Mouse (Mus musculus) erythroblast, embryonic 14.5 days (primary cell): ENCODE results near the gene Rhou. TPM values are rescaled to one million over a fixed set of nuclear protein-coding genes. Genes with fewer than 3 reads are reported as not detected.

ENCODE experiments used
- H3K27me3 ChIP-seq: 2 replicates; pipeline ENCODE4 v1.6.1; 2012; ENCODE audit warnings: inconsistent platforms; ENCODE audit not compliant: control insufficient read depth
- H3K36me3 ChIP-seq: 2 replicates; pipeline ENCODE4 v1.6.1; 2012; ENCODE audit warnings: mild to moderate bottlenecking, inconsistent platforms; ENCODE audit not compliant: control insufficient read depth
- H3K4me1 ChIP-seq: 2 replicates; pipeline ENCODE4 v1.6.1; 2012; ENCODE audit warnings: inconsistent platforms; ENCODE audit not compliant: control insufficient read depth
- H3K4me3 ChIP-seq: replicated peaks from 2 replicates; pipeline ENCODE3; 2012; ENCODE audit warnings: moderate library complexity, mild to moderate bottlenecking, inconsistent platforms
- H3K9me3 ChIP-seq: 2 replicates; pipeline ENCODE4 v1.6.1; 2012; ENCODE audit warnings: low read length, inconsistent platforms, mixed read lengths; ENCODE audit not compliant: control insufficient read depth
- GATA1 ChIP-seq: IDR thresholded peaks from 2 replicates; pipeline ENCODE4 v1.6.1; 2012; ENCODE audit warnings: low read length, inconsistent platforms, mixed read lengths
- TAL1 ChIP-seq: IDR thresholded peaks from 3 replicates; pipeline ENCODE4 v1.6.1; 2012; ENCODE audit warnings: low read length, inconsistent platforms, mixed read lengths
- polyA plus RNA-seq: library from polyadenylated mRNA; stranded (reverse); fragments of >175 nt; gene quantifications from 2 replicates; pipeline ENCODE4 v1.2.3, GENCODE M21; 2012

Gene Rhou
- polyA plus RNA-seq, 1 experiment, result not detected

DNA sequence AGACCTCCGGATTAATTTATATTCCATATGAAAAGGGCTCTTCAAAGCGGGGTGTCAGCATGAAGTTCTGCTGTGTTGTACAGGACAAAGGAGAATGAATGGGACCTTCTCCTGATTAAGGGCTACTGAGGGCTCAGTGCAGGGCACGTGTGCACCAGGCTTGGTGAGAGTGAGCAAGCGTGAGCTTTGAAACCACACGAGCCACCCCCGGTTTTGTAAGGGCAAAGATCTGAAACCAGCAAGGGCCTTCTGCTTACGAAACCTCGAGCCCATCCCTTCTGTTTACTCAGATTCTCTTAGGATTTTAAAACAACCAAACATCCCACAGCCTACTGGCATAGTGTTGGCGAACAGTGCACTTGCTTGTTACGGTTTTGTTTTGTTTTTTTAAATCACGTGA is 7.8 kb downstream of the Rhou start:
- H3K9me3 ChIP-seq, result no peaks in the 10 kb centered on the region
- H3K4me1 ChIP-seq, result no peaks in the 10 kb centered on the region
- TF ChIP-seq TAL1, result no peak
- TF ChIP-seq GATA1, result no peak
- peaks cover 8% of the 10 kb centered on the region for H3K27me3 ChIP-seq
- no peak overlapping the region for H3K4me3 ChIP-seq
- H3K36me3 ChIP-seq, result no peaks in the 10 kb centered on the region; the same call in 1 of the 2 replicates

DNA sequence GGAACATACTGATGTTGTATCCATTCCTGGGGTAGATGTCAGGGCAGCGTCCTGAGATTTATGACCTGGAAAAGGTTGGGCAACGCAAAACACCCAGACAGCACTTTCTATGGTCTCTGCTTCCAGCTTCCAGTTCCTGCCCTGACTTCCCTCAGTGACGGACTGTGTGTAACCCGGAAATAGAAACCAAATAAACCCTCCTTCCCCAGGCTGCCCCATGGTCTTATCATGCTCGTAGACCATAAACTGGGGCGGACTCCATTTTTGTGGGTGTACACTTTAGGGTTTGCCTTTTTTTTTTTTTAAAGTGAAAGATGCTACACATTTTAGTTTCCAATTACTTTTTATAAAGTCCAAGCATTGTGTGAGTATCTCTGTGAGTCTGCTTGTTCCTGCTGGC is 11.9 kb downstream of the Rhou start:
- Histone ChIP-seq H3K9me3 (no peaks in the 10 kb centered on the region), H3K4me1 (peaks cover 3% of the 10 kb centered on the region), H3K27me3 (no peaks in the 10 kb centered on the region), H3K36me3 (no peaks in the 10 kb centered on the region; the same call in 1 of the 2 replicates), H3K4me3 (no peak overlapping the region)
- no peak for TF ChIP-seq TAL1
- TF ChIP-seq GATA1, result no peak

DNA sequence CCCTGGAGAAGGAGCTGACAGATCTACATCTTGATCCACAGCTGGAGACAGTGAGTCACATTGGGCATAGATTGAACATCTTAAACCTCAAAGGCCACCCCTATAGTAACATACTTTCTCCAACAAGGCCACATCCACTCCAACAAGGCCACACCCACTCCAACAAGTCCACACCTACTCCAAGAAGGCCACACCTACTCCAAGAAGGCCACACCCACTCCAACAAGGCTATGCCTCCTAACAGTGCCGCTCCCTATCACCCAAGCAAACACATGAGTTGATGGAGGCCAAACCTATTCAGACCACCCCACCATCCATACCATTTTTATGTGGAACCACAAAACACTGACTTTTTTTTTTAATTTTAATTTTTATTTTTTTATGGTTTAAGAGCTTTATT is 13.1 kb downstream of the Rhou start:
- TF ChIP-seq GATA1 (no peak), TAL1 (no peak)
- Histone ChIP-seq H3K36me3 (no peaks in the 10 kb centered on the region; the same call in 1 of the 2 replicates), H3K27me3 (no peaks in the 10 kb centered on the region), H3K9me3 (no peaks in the 10 kb centered on the region), H3K4me1 (peaks cover 3% of the 10 kb centered on the region), H3K4me3 (no peak overlapping the region)

DNA sequence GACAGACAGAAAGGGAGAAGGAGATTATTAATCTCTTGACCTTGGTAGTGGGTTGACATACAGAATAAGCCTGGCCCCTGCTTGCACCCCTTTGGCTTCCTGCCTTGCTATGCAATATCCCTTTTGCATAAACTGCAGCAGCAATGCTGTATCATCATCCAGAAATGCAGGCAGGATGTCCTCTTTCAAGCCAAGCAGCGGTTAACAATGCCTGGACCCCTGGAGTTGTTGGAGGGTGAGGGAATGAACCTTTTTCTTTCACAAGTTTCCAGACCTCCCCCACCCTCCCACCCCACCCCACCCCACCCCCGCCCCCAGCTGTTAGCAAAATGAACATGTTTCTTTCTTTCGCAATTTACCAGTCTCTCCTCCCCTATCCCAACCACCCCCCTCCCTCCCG is 15.0 kb downstream of the Rhou start:
- Histone ChIP-seq H3K36me3 (no peaks in the 10 kb centered on the region), H3K9me3 (no peaks in the 10 kb centered on the region), H3K4me3 (no peak overlapping the region), H3K27me3 (no peaks in the 10 kb centered on the region), H3K4me1 (peaks cover 3% of the 10 kb centered on the region)
- TF ChIP-seq GATA1 (no peak), TAL1 (no peak)

DNA sequence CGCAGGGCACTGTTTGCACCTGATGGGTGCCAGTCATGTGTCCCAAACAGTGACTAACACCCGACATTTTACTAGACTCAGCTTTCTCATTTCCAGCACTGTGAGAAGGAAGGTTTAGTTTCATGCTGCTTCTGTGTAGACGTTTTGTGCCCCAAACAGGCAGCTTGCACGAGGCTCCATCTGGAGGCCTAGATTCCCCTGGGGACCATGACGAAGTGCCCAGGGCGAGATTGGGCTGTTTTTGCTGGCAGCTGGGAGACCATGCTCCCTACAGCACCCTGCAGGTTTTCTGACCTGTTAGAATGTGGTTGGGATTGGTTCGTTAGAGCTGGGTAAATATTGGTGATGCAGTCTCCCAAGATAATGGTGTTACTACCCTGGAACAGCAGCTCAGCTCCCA is 17.0 kb downstream of the Rhou start:
- H3K9me3 ChIP-seq, result no peaks in the 10 kb centered on the region
- H3K36me3 ChIP-seq, result no peaks in the 10 kb centered on the region
- no peaks in the 10 kb centered on the region for H3K27me3 ChIP-seq
- TF ChIP-seq TAL1, result no peak
- no peak for TF ChIP-seq GATA1
- H3K4me1 ChIP-seq, result peaks cover 3% of the 10 kb centered on the region
- H3K4me3 ChIP-seq, result no peak overlapping the region

DNA sequence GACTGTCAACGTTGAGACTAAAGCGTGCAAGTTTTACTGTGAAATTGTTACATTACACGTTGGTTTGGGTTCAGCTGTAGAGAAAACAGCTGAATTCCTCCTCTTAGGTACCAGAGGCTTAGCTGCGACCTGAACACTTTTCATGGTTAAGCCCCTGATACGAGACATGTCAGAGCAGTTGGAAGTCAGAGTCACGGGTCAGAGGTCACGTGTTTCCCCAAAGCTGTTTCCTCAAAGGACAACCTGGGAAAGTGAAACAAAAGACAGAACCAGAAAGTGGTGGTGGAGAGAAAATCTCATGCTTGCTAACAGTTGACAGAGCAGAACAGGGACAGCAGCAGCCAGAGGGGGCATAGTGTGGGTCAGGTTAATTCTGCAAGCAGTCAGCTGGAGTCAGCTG is 17.7 kb downstream of the Rhou start:
- H3K4me3 ChIP-seq, result no peak overlapping the region
- H3K36me3 ChIP-seq, result no peaks in the 10 kb centered on the region
- TF ChIP-seq GATA1 (no peak), TAL1 (no peak)
- H3K27me3 ChIP-seq, result no peaks in the 10 kb centered on the region
- no peaks in the 10 kb centered on the region for H3K9me3 ChIP-seq
- peaks cover 3% of the 10 kb centered on the region for H3K4me1 ChIP-seq

DNA sequence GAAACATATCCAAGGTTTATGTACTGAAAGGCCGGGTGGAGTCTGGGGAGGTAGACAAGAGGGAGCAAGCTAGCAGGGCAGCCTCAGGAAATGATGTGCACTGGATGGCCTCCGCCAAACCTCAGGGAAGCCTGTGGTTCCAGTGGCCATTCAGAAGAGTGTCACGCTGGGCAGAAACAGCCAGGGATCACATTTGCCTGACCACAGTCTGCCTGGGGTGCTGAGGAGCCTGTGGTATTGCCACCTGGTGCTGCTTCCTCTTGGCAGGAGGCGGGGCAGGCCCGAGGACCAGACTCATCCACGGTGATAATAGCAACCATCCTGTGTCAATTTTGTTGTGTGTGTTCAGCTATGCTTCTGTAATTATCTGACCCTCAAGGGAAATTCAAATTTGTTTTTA is 18.9 kb downstream of the Rhou start:
- Histone ChIP-seq H3K27me3 (no peaks in the 10 kb centered on the region), H3K4me3 (no peak overlapping the region), H3K9me3 (no peaks in the 10 kb centered on the region), H3K36me3 (no peaks in the 10 kb centered on the region), H3K4me1 (no peaks in the 10 kb centered on the region)
- TF ChIP-seq TAL1, result no peak
- no peak for TF ChIP-seq GATA1

DNA sequence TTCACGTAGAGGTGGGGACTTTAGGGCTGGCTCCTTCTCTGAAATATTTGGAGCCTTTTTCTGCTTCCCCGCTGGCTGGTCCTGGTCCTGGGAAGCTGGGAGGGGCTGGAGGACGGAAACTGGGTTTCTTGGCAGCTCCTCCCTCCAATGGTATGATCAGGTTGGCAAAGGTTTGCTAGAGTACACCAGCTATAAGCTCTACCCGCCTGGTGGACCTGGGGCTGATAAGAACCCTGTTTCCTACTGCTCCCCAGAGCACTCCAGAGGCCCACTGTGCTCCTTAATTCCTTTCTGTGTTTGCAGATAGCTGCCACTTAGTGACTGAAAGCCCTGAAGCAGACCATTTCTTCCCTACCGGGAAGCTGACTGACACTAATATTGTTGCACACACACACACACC is 21.9 kb downstream of the Rhou start:
- H3K27me3 ChIP-seq, result no peaks in the 10 kb centered on the region
- TF ChIP-seq TAL1, result no peak

DNA sequence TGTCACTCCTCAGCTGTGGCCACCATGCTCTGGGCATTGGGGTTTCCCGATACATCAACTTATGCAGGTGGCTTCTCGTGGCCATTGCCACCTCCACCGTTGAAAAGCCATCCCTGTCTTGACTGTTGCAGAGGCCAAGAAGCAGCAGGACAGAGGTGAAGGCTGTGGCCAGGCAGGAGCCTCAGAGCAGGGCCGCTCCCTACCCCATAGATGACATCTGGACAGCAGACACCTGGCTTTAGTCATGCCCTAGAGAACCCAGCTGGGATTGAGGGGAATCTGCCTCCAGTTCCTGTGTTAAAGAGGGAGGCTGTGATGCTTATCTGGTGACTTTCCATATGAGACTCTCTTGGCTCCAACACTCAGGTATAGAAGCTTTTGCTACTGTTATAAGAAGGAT is 24.7 kb downstream of the Rhou start:
- TF ChIP-seq GATA1 (no peak), TAL1 (no peak)
- peaks cover 3% of the 10 kb centered on the region for H3K27me3 ChIP-seq
- H3K36me3 ChIP-seq, result no peaks in the 10 kb centered on the region
- H3K9me3 ChIP-seq, result 0 out of 2 replicates have a peak, but pooled peaks cover 2% of the 10 kb centered on the region
- peaks cover 5% of the 10 kb centered on the region for H3K4me1 ChIP-seq
- no peak overlapping the region for H3K4me3 ChIP-seq

More for the DNA sequence above, 21.9 kb downstream of the Rhou start:
- H3K9me3 ChIP-seq, result no peaks in the 10 kb centered on the region
- H3K36me3 ChIP-seq, result no peaks in the 10 kb centered on the region
- no peak overlapping the region for H3K4me3 ChIP-seq
- H3K4me1 ChIP-seq, result no peaks in the 10 kb centered on the region

GRCm38 (mm10) chr8:123682073-123682761 is 28.5 kb downstream of the Rhou start:
- no peaks in the 10 kb centered on the region for H3K36me3 ChIP-seq
- H3K4me3 ChIP-seq, result no peak overlapping the region
- H3K9me3 ChIP-seq, result peaks cover 4% of the 10 kb centered on the region; the same call in 1 of the 2 replicates
- H3K4me1 ChIP-seq, result peaks cover 5% of the 10 kb centered on the region
- H3K27me3 ChIP-seq, result peaks cover 3% of the 10 kb centered on the region
- no peak for TF ChIP-seq GATA1
- TF ChIP-seq TAL1, result no peak
